Mouse (Mus musculus) liver, embryonic 14.5 days (tissue): ENCODE data around the gene Hcfc2. TPM values are rescaled to one million over a fixed set of nuclear protein-coding genes. Genes with fewer than 3 reads are reported as not detected.
A peak's percentile ranks its signal among the peaks of the same experiment; 100 is the strongest.

Experiments used
- ATAC-seq: fragments of 200-750 bp; cut with Nextera tagmentation; 2 replicates; pipeline ENCODE4 v1.8.0; 2017; ENCODE audit warnings: moderate number of reproducible peaks, mild to moderate bottlenecking, moderate library complexity; ENCODE audit not compliant: insufficient read depth
- DNase-seq, 3 experiments: peaks; one replicate each; pipeline ENCODE4 v3.0.0-alpha.2; 2012 to 2013; ENCODE audit warnings: low read depth in 3 of 3, low spot score in 3 of 3
- H3K27ac ChIP-seq: fragments of 300-500 bp; sonication (generic); 2 replicates; pipeline ENCODE4 v1.5.1; 2014; ENCODE audit warnings: moderate library complexity, mild to moderate bottlenecking, control low read depth, inconsistent platforms
- H3K27me3 ChIP-seq: fragments of 300-500 bp; sonication (generic); 2 replicates; pipeline ENCODE4 v1.6.1; 2014; ENCODE audit warnings: mild to moderate bottlenecking, low read length, moderate library complexity; ENCODE audit not compliant: control insufficient read depth, insufficient read depth
- H3K36me3 ChIP-seq: fragments of 300-500 bp; sonication (generic); replicated peaks from 2 replicates; pipeline ENCODE4 v1.6.1; 2014; ENCODE audit warnings: low read depth; ENCODE audit not compliant: control insufficient read depth, insufficient read depth
- H3K4me1 ChIP-seq, 2 experiments: fragments of 200-500 bp in 1 of 2; fragments of 300-500 bp in 1 of 2; sonication (generic) in 1 of 2; replicated peaks; 2 replicates each; pipeline ENCODE4 v1.6.1; 2012 to 2014; ENCODE audit warnings: antibody characterized with exemption in 1 of 2, inconsistent platforms in 1 of 2, low read length in 1 of 2; ENCODE audit not compliant: control insufficient read depth in 2 of 2, insufficient read depth in 2 of 2
- H3K4me2 ChIP-seq: fragments of 300-500 bp; sonication (generic); 2 replicates; pipeline ENCODE4 v1.6.1; 2014; ENCODE audit warnings: low read depth, mild to moderate bottlenecking, control low read depth, moderate library complexity
- H3K4me3 ChIP-seq, 2 experiments: fragments of 200-500 bp in 1 of 2; fragments of 300-500 bp in 1 of 2; sonication (generic) in 1 of 2; 2 replicates each; pipeline ENCODE4 v1.5.1; 2012 to 2014; ENCODE audit warnings: low read depth in 2 of 2, low read length in 2 of 2, mild to moderate bottlenecking in 2 of 2, control low read depth in 1 of 2, inconsistent platforms in 1 of 2, moderate library complexity in 1 of 2; ENCODE audit not compliant: insufficient read depth in 1 of 2
- H3K9ac ChIP-seq: fragments of 300-500 bp; sonication (generic); replicated peaks from 2 replicates; pipeline ENCODE4 v1.6.1; 2014; ENCODE audit warnings: mild to moderate bottlenecking, control low read depth, moderate library complexity
- H3K9me3 ChIP-seq: fragments of 300-500 bp; sonication (generic); 2 replicates; pipeline ENCODE4 v1.6.1; 2016; ENCODE audit warnings: low read length, mixed read lengths; ENCODE audit not compliant: control insufficient read depth
- CTCF ChIP-seq: IDR thresholded peaks from 2 replicates; pipeline ENCODE4 v1.5.1; 2016; ENCODE audit warnings: antibody characterized with exemption, low read depth, control low read depth
- EP300 ChIP-seq: IDR thresholded peaks from 2 replicates; pipeline ENCODE4 v1.6.1; 2016; ENCODE audit warnings: antibody characterized with exemption, low read depth
- WGBS: fragments of 180-500 bp; shearing (Covaris S2); extraction: QIAGEN DNeasy Blood & Tissue Kit; methylation state at CpG from one replicate; pipeline ENCODE4 v1.1.7; 2014; ENCODE audit not compliant: insufficient replicate concordance; 5-methylcytosine and 5-hydroxymethylcytosine counted together
- polyA plus RNA-seq, 2 experiments: library from polyadenylated mRNA; depleted of rRNA in 1 of 2; stranded (reverse) in 1 of 2; unstranded in 1 of 2; fragments of >200 nt; fragmentation: Nextera tagmentation in 1 of 2; extraction: Ambion mirVana in 1 of 2; gene quantifications; 2 replicates each; pipeline versions ENCODE4 v1.2.1 to v1.2.3; 2012 to 2014

The Hcfc2 gene
- polyA plus RNA-seq, 2 experiments = 6.5 to 10.7 TPM

GRCm38 (mm10) chr10:82689681-82690211 is 6.2 kb upstream of the Hcfc2 start:
- no peak for TF ChIP-seq CTCF
- no peak for TF ChIP-seq EP300
- Histone ChIP-seq H3K4me1 (peaks cover 2 to 6% of the 10 kb centered on the region in 2 experiments; a peak in 2 of 4 replicates), H3K9ac (no peak overlapping the region), H3K36me3 (no peaks in the 10 kb centered on the region), H3K9me3 (no peaks in the 10 kb centered on the region), H3K27ac (no peak overlapping the region), H3K27me3 (peaks cover 5% of the 10 kb centered on the region), H3K4me2 (no peak overlapping the region), H3K4me3 (no peak overlapping the region)
- WGBS = 45% methylated on average over 7 of the region's 7 CpGs
- ATAC-seq (no peak), DNase-seq (no peak)

GRCm38 (mm10) chr10:82690494-82690893 is 5.5 kb upstream of the Hcfc2 start, which contains the start of gene Glt8d2:
TSS of gene Glt8d2 (minus strand) at chr10:82690650.
- H3K4me3 ChIP-seq = no peak within 1 kb of the TSS
- 11% methylated on average over 14 of the region's 14 CpGs for WGBS

DNA sequence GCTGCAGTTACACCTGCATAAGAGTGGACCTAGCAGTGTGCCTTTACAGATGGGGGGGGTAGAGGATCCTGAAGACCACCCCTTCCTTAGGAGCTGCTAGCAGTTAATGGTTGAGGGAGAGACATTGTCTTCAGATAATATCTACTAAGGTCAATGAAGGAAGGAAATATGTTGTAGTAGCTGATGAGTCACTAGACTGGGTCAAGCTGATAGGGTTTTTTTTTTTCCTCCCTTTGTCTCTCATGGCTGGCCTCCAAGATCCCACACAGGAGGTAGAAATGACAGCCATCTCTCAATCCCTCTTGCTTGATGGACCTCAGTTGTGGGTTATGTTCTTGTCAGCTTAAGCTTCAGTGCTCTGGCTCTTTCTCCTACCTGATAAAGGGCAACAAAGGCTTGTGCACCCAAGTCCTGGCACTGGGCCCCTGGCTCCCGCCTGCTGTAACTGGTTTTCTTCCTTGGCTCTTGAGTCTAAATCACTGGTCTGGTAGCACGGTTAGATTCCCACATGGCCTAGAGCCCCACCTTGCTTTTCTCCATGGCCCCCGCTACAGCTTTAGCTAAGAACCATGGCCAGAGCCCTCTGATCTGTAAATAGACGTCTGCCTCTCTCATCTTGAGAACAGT is 606 bp downstream of the Hcfc2 start:
- DNase-seq (no peak), ATAC-seq (no peak)
- no peak overlapping the region for H3K4me2 ChIP-seq
- no peaks in the 10 kb centered on the region for H3K27me3 ChIP-seq
- TF ChIP-seq CTCF = no peak
- TF ChIP-seq EP300 = no peak
- H3K4me3 ChIP-seq = no peak overlapping the region
- WGBS = 21% methylated on average over 4 of the region's 4 CpGs
- no peak overlapping the region for H3K27ac ChIP-seq
- H3K9ac ChIP-seq = no peak overlapping the region
- no peaks in the 10 kb centered on the region for H3K9me3 ChIP-seq
- H3K4me1 ChIP-seq = peaks cover 12 to 20% of the 10 kb centered on the region in 2 experiments
- no peaks in the 10 kb centered on the region for H3K36me3 ChIP-seq

More at GRCm38 (mm10) chr10:82690494-82690893, 5.5 kb upstream of the Hcfc2 start, which contains the start of gene Glt8d2:
- no peak for DNase-seq
- Histone ChIP-seq H3K9me3 (no peaks in the 10 kb centered on the region), H3K36me3 (no peaks in the 10 kb centered on the region), H3K4me2 (peak within 1 kb of the TSS; percentile 6; the same call in 1 of the 2 replicates), H3K4me1 (peaks cover 2% of the 10 kb centered on the region in 2 experiments; a peak in 2 of 4 replicates), H3K27ac (no peak within 1 kb of the TSS), H3K27me3 (peaks cover 5% of the 10 kb centered on the region), H3K9ac (no peak within 1 kb of the TSS)
- TF ChIP-seq CTCF = no peak
- no peak for TF ChIP-seq EP300
- ATAC-seq = no peak

- Histone ChIP-seq H3K36me3 (no peaks in the 10 kb centered on the region), H3K27me3 (no peaks in the 10 kb centered on the region), H3K9me3 (no peaks in the 10 kb centered on the region), H3K4me1 (peaks cover 12 to 20% of the 10 kb centered on the region in 2 experiments), H3K9ac (no peak overlapping the region), H3K4me3 (no peak overlapping the region), H3K4me2 (no peak overlapping the region), H3K27ac (no peak overlapping the region)
- 43% methylated on average over 3 of the region's 3 CpGs for WGBS
- TF ChIP-seq CTCF (no peak), EP300 (no peak)
- DNase-seq (no peak), ATAC-seq (no peak)
Measured at GRCm38 (mm10) chr10:82697305-82697898, 1.4 kb downstream of the Hcfc2 start.

- peak overlapping the region; percentile 76 for H3K4me2 ChIP-seq
- ATAC-seq (peak; percentile 94), DNase-seq (peak; percentile 63 to 72 (median 63))
- H3K27me3 ChIP-seq = no peaks in the 10 kb centered on the region
- peak overlapping the region; percentile 75 for H3K9ac ChIP-seq
- H3K36me3 ChIP-seq = no peaks in the 10 kb centered on the region
- no peaks in the 10 kb centered on the region for H3K9me3 ChIP-seq
- peaks cover 12 to 20% of the 10 kb centered on the region in 2 experiments for H3K4me1 ChIP-seq
- H3K4me3 ChIP-seq = peak overlapping the region; percentile 86 to 93
- H3K27ac ChIP-seq = no peak overlapping the region; the same call in 1 of the 2 replicates
- TF ChIP-seq CTCF (peak; percentile 8; the same call in 1 of the 2 replicates), EP300 (no peak)
- under 1% methylated on average over 42 of the region's 42 CpGs for WGBS
Measured at GRCm38 (mm10) chr10:82698712-82699261, 2.8 kb downstream of the Hcfc2 start.
